15 mouse cellular contexts compared by ENCODE assay signal in genomic region chr6:30654932-30655331, GRCm38 (mm10). TPM values are rescaled to one million over a fixed set of nuclear protein-coding genes. Genes with fewer than 3 reads are reported as not detected.
A peak's percentile ranks its signal among the peaks of the same experiment; 100 is the strongest.
DNase-seq lines count a peak whose midpoint lies in the region; ATAC-seq and TF ChIP-seq lines count a peak whose summit lies in the region.
"Had no signal": no experiment of that assay in that cellular context is flagged by ENCODE, and none has a peak within 500 bp of the region (broad histone marks: within the 10 kb centered on the region; RNA-seq: fewer than 3 reads in every experiment).

No protein-coding gene starts in this region.

- H3K9me3 ChIP-seq in intestine, embryonic 14.5 days (ENCODE audit: control insufficient read depth, low read length): no peaks in the 10 kb centered on the region
- H3K9me3 ChIP-seq in intestine, postnatal 0 days (ENCODE audit: control insufficient read depth): no peaks in the 10 kb centered on the region
- no peaks in the 10 kb centered on the region for H3K9me3 ChIP-seq in hindbrain, embryonic 16.5 days (ENCODE audit: control insufficient read depth, low read length)
- H3K9me3 ChIP-seq in midbrain, embryonic 15.5 days: no peaks in the 10 kb centered on the region
- H3K9me3 ChIP-seq: megakaryocyte, embryonic 14.5 days had no signal

- peak overlapping the region; percentile 91 for H3K27ac ChIP-seq in intestine, embryonic 14.5 days (ENCODE audit: low read depth)
- H3K27ac ChIP-seq in intestine, postnatal 0 days (ENCODE audit: low read depth, low read length): no peak overlapping the region
- H3K27ac ChIP-seq in embryonic fibroblast, embryonic 13.5 days (ENCODE audit: insufficient read depth, low read length): peak overlapping the region; percentile 74; the same call in 1 of the 2 replicates
- peak overlapping the region; percentile 51 for H3K27ac ChIP-seq in hindbrain, embryonic 16.5 days (ENCODE audit: low read depth, low read length)
- H3K27ac ChIP-seq in midbrain, embryonic 15.5 days: peak overlapping the region; percentile 80

- no peaks in the 10 kb centered on the region; the same call in 1 of the 2 replicates for H3K36me3 ChIP-seq in intestine, embryonic 14.5 days (ENCODE audit: control insufficient read depth, insufficient read depth, low read length)
- no peaks in the 10 kb centered on the region for H3K36me3 ChIP-seq in intestine, postnatal 0 days (ENCODE audit: control insufficient read depth, insufficient read depth)
- H3K36me3 ChIP-seq in hindbrain, embryonic 16.5 days (ENCODE audit: control insufficient read depth, insufficient read depth, low read length): no peaks in the 10 kb centered on the region
- H3K36me3 ChIP-seq in midbrain, embryonic 15.5 days (replicated peaks): no peaks in the 10 kb centered on the region

- TF ChIP-seq POLR2A in embryonic fibroblast, embryonic 13.5 days (IDR thresholded peaks at IDR 0.05; ENCODE audit: low read depth, low read length): no peak

- no peaks in the 10 kb centered on the region for H3K27me3 ChIP-seq in intestine, embryonic 14.5 days (replicated peaks; ENCODE audit: control insufficient read depth, insufficient read depth, low read length)
- H3K27me3 ChIP-seq in intestine, postnatal 0 days (replicated peaks; ENCODE audit: control insufficient read depth, insufficient read depth, low read length): no peaks in the 10 kb centered on the region
- H3K27me3 ChIP-seq in hindbrain, embryonic 16.5 days (replicated peaks; ENCODE audit: control insufficient read depth, insufficient read depth, low read length): no peaks in the 10 kb centered on the region
- H3K27me3 ChIP-seq in midbrain, embryonic 15.5 days (replicated peaks): no peaks in the 10 kb centered on the region

- peaks cover 40% of the 10 kb centered on the region for H3K4me1 ChIP-seq in intestine, embryonic 14.5 days (replicated peaks; ENCODE audit: control insufficient read depth, insufficient read depth, low read length)
- H3K4me1 ChIP-seq in intestine, postnatal 0 days (replicated peaks; ENCODE audit: control insufficient read depth, insufficient read depth, low read length): no peaks in the 10 kb centered on the region
- no peaks in the 10 kb centered on the region; the same call in 1 of the 2 replicates for H3K4me1 ChIP-seq in embryonic fibroblast, embryonic 13.5 days (ENCODE audit: control insufficient read depth, insufficient read depth, low read length)
- peaks cover 30% of the 10 kb centered on the region for H3K4me1 ChIP-seq in hindbrain, embryonic 16.5 days (ENCODE audit: control insufficient read depth, insufficient read depth, low read depth, low read length)
- H3K4me1 ChIP-seq in midbrain, embryonic 15.5 days: peaks cover 39% of the 10 kb centered on the region

- intact Hi-C loops in left cerebral cortex, postnatal 36 days (cut with DNase I): no loop called here

- DNase-seq in intestine, embryonic 14.5 days (ENCODE audit: low spot score): no peak
- no peak for DNase-seq in MN1 (ENCODE audit: low spot score)
- DNase-seq in urinary bladder, postnatal 4 days (ENCODE audit: low spot score in 2 of 2): no peak
- DNase-seq in left cerebral cortex, postnatal 36 days (ENCODE audit: low spot score in 2 of 2): no peak
- DNase-seq: cerebellum, adult 8-10 months; heart, adult 11 months; kidney, postnatal 14 days; liver had no signal

- no peak overlapping the region for H3K4me2 ChIP-seq in intestine, embryonic 14.5 days (ENCODE audit: low read length)
- no peak overlapping the region for H3K4me2 ChIP-seq in intestine, postnatal 0 days (replicated peaks; ENCODE audit: low read depth)
- no peak overlapping the region for H3K4me2 ChIP-seq in hindbrain, embryonic 16.5 days (ENCODE audit: low read length)
- H3K4me2 ChIP-seq in midbrain, embryonic 15.5 days: no peak overlapping the region

- no peak for ATAC-seq in intestine, embryonic 14.5 days (replicated peaks; ENCODE audit: low FRiP score, low TSS enrichment, low read depth)
- ATAC-seq in intestine, postnatal 0 days: no peak
- ATAC-seq in hindbrain, embryonic 16.5 days: no peak
- ATAC-seq in midbrain, embryonic 15.5 days (replicated peaks): peak; percentile 27; the same call in 1 of the 2 replicates

- 66% methylated on average over 3 of the region's 3 CpGs for WGBS in intestine, embryonic 14.5 days
- 86% methylated on average over 3 of the region's 3 CpGs for WGBS in intestine, postnatal 0 days
- 70% methylated on average over 3 of the region's 3 CpGs for WGBS in hindbrain, embryonic 16.5 days
- 69% methylated on average over 3 of the region's 3 CpGs for WGBS in midbrain, embryonic 15.5 days

- no peak overlapping the region for H3K4me3 ChIP-seq in intestine, embryonic 14.5 days (ENCODE audit: low read depth, low read length)
- no peak overlapping the region for H3K4me3 ChIP-seq in intestine, postnatal 0 days (ENCODE audit: low read depth, low read length)
- H3K4me3 ChIP-seq in embryonic fibroblast, embryonic 13.5 days (ENCODE audit: insufficient read depth, low read length): no peak overlapping the region
- no peak overlapping the region for H3K4me3 ChIP-seq in hindbrain, embryonic 16.5 days (ENCODE audit: low read length)
- no peak overlapping the region for H3K4me3 ChIP-seq in midbrain, embryonic 15.5 days
- H3K4me3 ChIP-seq: megakaryocyte, embryonic 14.5 days had no signal

- TF ChIP-seq CTCF in intestine, postnatal 0 days (IDR thresholded peaks at IDR 0.05; ENCODE audit: low read depth): no peak
- no peak for TF ChIP-seq CTCF in embryonic fibroblast, embryonic 13.5 days (IDR thresholded peaks at IDR 0.05; ENCODE audit: borderline replicate concordance, insufficient read depth, low read length)

- no peak overlapping the region for H3K9ac ChIP-seq in intestine, embryonic 14.5 days (ENCODE audit: low read length)
- H3K9ac ChIP-seq in intestine, postnatal 0 days (ENCODE audit: low read depth, low read length): no peak overlapping the region
- H3K9ac ChIP-seq in hindbrain, embryonic 16.5 days (ENCODE audit: low read depth, low read length): 0 out of 2 replicates have a peak overlapping the region, but pooled peaks have one; percentile 5
- H3K9ac ChIP-seq in midbrain, embryonic 15.5 days: no peak overlapping the region

RNA-seq across cellular contexts. Expression of gene Cpa1, which starts 15.9 kb away (rescaled TPM):
- polyA plus RNA-seq in intestine, embryonic 14.5 days (2014; fragmentation: Nextera tagmentation; extraction: Ambion mirVana): 2.6 and 167 TPM in 2 replicates
- polyA plus RNA-seq in intestine, postnatal 0 days (2015; fragmentation: Nextera tagmentation; extraction: Ambion mirVana): 3.5 and 4.1 TPM in 2 replicates
- polyA plus RNA-seq in embryonic fibroblast, embryonic 13.5 days (2011; ENCODE audit: insufficient read length, low read depth, missing spikeins): not detected in 2 replicates
- polyA plus RNA-seq in hindbrain, embryonic 16.5 days (2015; fragmentation: Nextera tagmentation; extraction: Ambion mirVana): 0.85 and 0.90 TPM in 2 replicates
- 0.63 and 0.89 TPM in 2 replicates for polyA plus RNA-seq in midbrain, embryonic 15.5 days (2015; fragmentation: Nextera tagmentation; extraction: Ambion mirVana)
- total RNA-seq in left cerebral cortex, postnatal 36 days (2021): not detected
- polyA plus RNA-seq: C2C12 had no signal

RNA-seq across cellular contexts. Expression of gene Cep41, which starts 38.6 kb away (rescaled TPM):
- 10.0 and 10.3 TPM in 2 replicates for polyA plus RNA-seq in intestine, embryonic 14.5 days (2014; fragmentation: Nextera tagmentation; extraction: Ambion mirVana)
- 3.7 and 4.4 TPM in 2 replicates for polyA plus RNA-seq in intestine, postnatal 0 days (2015; fragmentation: Nextera tagmentation; extraction: Ambion mirVana)
- polyA plus RNA-seq in embryonic fibroblast, embryonic 13.5 days (2011; ENCODE audit: insufficient read length, low read depth, missing spikeins): 8.7 and 14.9 TPM in 2 replicates
- polyA plus RNA-seq in hindbrain, embryonic 16.5 days (2015; fragmentation: Nextera tagmentation; extraction: Ambion mirVana): 10.4 and 14.1 TPM in 2 replicates
- 13.6 and 14.0 TPM in 2 replicates for polyA plus RNA-seq in midbrain, embryonic 15.5 days (2015; fragmentation: Nextera tagmentation; extraction: Ambion mirVana)
- 1 to 10 TPM; 7.1 to 9.0 TPM for total RNA-seq in left cerebral cortex, postnatal 36 days (2021)

RNA-seq across cellular contexts. Expression of gene Cpa5, which starts 44.1 kb away (rescaled TPM):
- 0.19 and 0.23 TPM in 2 replicates for polyA plus RNA-seq in intestine, embryonic 14.5 days (2014; fragmentation: Nextera tagmentation; extraction: Ambion mirVana)
- not detected in 2 replicates for polyA plus RNA-seq in intestine, postnatal 0 days (2015; fragmentation: Nextera tagmentation; extraction: Ambion mirVana)
- polyA plus RNA-seq in embryonic fibroblast, embryonic 13.5 days (2011; ENCODE audit: insufficient read length, low read depth, missing spikeins): not detected in 2 replicates
- 0.09 and 0.12 TPM in 2 replicates for polyA plus RNA-seq in hindbrain, embryonic 16.5 days (2015; fragmentation: Nextera tagmentation; extraction: Ambion mirVana)
- not detected in 2 replicates for polyA plus RNA-seq in midbrain, embryonic 15.5 days (2015; fragmentation: Nextera tagmentation; extraction: Ambion mirVana)
- total RNA-seq in left cerebral cortex, postnatal 36 days (2021): not detected
- total RNA-seq: adrenal gland, postnatal 4 days had no signal
- polyA plus RNA-seq: C2C12 had no signal
